Mouse (Mus musculus): ENCODE data around the gene Olfr726. TPM values are rescaled to one million over a fixed set of nuclear protein-coding genes. Genes with fewer than 3 reads are reported as not detected.

Gene Olfr726
- polyA plus RNA-seq (2012; rRNA removed): not detected in 2 replicates

GRCm38 (mm10) chr14:50090853-50091252, at the start of gene Olfr726:
Gene Olfr726, minus strand, starts transcription at chr14:50090953.

GRCm38 (mm10) chr14:50122886-50123285, 32.1 kb upstream of the Olfr726 start, which contains the start of gene Olfr727:
Gene Olfr727, plus strand, starts transcription at chr14:50123186.

GRCm38 (mm10) chr14:50040275-50040674, 50.5 kb downstream of the Olfr726 start, which contains the start of gene Olfr725:
Gene Olfr725, minus strand, starts transcription at chr14:50040375.

Other genes with a start within 250 kb of the Olfr726 start
- not detected in 2 replicates for gene Olfr722, start 189.0 kb downstream of the Olfr726 start, polyA plus RNA-seq (2012; rRNA removed)
- gene Olfr723, start 159.2 kb downstream of the Olfr726 start, polyA plus RNA-seq (2012; rRNA removed): not detected in 2 replicates
- gene Olfr724, start 127.7 kb downstream of the Olfr726 start, polyA plus RNA-seq (2012; rRNA removed): not detected in 2 replicates
- not detected in 2 replicates for gene Olfr725, start 50.6 kb downstream of the Olfr726 start, polyA plus RNA-seq (2012; rRNA removed)
- gene Olfr727, start 32.2 kb upstream of the Olfr726 start, polyA plus RNA-seq (2012; rRNA removed): not detected in 2 replicates
- not detected in 2 replicates for gene Olfr728, start 51.7 kb upstream of the Olfr726 start, polyA plus RNA-seq (2012; rRNA removed)
- not detected in 2 replicates for gene Olfr729, start 62.0 kb upstream of the Olfr726 start, polyA plus RNA-seq (2012; rRNA removed)
- not detected in 2 replicates for gene Olfr730, start 97.2 kb upstream of the Olfr726 start, polyA plus RNA-seq (2012; rRNA removed)
- not detected in 2 replicates for gene Olfr731, start 150.9 kb upstream of the Olfr726 start, polyA plus RNA-seq (2012; rRNA removed)
- not detected in 2 replicates for gene Olfr732, start 193.3 kb upstream of the Olfr726 start, polyA plus RNA-seq (2012; rRNA removed)
- gene Olfr733, start 210.6 kb upstream of the Olfr726 start, polyA plus RNA-seq (2012; rRNA removed): not detected in 2 replicates
- gene Olfr734, start 235.8 kb upstream of the Olfr726 start, polyA plus RNA-seq (2012; rRNA removed): not detected in 2 replicates

All from ovary, adult 2 months (tissue).